Mouse (Mus musculus): ENCODE results near the gene Reln.

The Reln gene

DNA sequence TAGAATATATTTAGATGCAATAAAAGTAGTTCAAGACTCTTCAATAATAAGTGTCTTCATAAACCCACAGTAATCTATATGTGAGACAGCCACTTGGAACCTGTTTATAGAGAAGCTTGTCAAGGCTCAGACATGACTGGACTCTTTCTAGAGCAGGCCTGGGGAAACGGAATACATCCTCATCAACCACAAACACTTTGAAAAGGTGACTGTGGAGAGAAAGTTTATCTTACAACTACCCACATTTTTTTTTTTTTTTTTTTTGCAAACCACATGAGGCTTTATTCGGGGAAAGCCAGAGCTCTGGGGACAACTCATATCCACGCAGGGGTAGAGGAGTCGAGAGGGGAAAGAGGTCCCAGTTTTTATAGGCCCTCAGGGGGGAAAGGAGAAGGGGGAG, 36.6 kb downstream of the Reln start:
- no peak for DNase-seq (ENCODE audit: low spot score in 2 of 2)

DNA sequence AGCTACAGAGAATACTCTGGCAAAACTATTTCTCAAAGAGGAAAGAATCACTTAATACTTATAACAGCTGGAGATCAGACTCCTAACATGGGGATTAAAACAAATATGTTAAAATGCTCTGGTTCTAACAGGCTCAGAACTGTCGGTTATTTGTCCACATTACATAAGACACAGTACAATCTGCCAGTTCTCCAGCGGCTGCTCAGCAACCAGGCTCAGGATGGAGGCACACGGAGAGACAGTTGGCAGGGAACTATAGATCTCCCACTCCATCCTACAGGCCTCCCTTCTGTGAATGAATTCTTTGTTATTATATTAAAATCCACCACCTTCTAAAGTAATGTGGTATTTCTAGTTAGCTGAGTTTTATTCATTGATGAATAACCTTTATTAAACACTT, 37.4 kb downstream of the Reln start:
- no peak for DNase-seq (ENCODE audit: low spot score in 2 of 2)

DNA sequence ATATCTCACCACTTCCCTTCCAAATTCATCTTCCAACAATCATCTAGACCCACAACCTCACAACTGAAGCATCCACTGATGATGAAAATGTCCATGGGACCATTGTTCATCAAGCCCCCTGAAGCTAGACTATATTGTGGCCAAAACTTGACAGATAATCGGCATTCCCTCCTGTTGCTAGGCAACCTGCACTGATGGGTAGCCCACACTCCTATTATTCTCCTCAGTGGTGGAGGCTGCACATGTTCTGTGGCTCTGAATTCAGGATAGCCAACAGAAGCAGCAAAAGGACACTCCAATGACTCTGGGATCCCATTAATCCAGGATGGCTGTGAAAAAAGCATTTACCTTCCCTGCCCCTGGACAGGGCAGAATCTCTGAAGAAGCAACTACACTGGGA, 40.8 kb downstream of the Reln start:
- DNase-seq (ENCODE audit: low spot score in 2 of 2) = no peak

DNA sequence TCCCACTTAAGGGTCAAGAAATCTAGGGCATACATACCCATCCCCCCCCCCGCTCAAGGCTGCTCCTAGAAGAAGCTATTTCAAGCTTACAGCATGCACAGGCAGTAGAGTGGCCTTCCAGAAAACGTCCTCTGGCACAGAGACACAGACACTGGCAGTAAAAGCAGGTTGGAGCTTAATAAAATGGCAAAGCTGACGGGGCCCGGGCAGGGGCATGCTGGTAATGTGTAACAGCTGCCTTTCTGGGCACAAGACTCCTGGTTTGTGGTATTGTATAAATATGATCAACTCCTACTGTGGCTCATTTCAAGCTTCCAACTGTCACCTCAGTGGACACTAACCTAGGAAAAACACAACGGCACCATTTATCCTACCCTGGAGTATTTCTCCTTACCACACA, 42.2 kb downstream of the Reln start:
- no peak for DNase-seq (ENCODE audit: low spot score in 2 of 2)

DNA sequence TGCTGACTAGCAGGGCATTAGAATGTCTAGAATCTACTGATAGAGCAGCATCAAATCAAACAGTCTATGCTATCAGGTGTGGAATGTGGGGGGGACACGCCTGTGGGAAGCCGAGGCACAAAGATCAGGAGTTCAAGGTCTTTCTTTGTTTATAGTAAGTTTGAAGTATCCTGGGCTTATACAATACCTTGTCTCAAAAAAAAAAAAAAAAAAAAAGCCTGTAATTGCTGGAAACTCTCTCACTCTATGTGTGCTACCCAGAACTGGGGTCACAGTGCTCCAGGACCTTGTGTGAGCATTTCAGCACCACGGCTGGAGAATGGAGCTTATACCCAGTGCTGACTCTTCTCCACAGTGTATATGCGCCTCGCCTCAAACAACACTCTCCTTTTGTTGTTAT, 43.7 kb downstream of the Reln start:
- no peak for DNase-seq (ENCODE audit: low spot score in 2 of 2)

DNA sequence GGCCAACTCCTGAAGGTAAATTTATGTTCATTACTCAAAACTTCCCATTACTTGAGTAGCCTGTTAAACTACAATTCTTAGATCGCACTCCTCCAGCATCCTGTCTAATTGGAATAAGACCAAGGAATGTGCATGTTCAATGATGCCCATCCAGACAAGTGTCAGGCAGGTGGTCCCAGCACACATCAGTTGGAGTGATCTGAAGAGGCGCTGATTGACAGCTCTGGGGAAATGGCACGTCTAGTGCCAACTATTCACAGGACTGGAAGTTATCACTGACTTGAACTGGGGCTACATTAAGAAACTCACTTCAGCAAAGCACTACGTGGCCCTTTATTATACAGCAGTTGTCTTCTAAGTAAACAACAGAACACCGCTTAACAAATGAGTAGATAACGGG, 44.5 kb downstream of the Reln start:
- DNase-seq (ENCODE audit: low spot score in 2 of 2) = no peak

DNA sequence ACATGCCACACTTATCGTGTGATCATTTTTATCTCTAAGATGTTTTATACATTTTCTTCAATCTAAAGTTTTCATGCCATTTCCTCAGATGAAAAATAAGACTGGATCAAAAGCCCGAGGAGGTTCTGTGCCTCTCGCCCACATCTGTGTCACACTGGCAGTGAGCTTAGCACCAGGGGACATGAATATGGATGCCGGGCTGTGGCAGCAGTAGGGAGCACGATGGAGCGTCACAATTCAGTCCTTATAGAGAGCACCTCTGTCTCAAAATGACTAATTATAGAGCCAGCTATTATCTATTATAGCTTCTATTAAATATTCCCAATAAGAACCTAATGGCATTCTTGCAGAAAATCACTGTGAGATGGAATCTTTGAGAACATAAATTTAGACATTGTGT, 49.3 kb downstream of the Reln start:
- DNase-seq (ENCODE audit: low spot score in 2 of 2) = no peak

DNA sequence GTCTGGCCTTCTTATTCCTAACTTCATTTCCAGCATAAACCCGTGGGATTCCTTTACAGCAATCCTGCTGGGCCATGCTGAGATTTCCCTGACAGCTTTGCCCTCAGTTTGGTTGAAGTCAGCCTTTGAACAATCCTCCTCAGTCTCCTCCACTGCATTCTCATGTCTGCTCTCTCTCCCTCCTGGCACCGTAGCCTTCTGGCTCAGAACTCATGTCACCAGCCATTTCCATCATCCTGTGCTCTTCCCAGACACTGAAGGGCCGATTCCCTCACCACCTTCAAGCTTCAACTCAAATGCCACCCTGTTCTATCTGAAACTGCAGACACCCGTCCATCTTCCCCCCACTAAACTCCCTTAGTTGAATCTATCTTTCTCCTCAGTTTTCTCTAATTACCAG, 53.1 kb downstream of the Reln start:
- DNase-seq (ENCODE audit: low spot score in 2 of 2) = no peak

DNA sequence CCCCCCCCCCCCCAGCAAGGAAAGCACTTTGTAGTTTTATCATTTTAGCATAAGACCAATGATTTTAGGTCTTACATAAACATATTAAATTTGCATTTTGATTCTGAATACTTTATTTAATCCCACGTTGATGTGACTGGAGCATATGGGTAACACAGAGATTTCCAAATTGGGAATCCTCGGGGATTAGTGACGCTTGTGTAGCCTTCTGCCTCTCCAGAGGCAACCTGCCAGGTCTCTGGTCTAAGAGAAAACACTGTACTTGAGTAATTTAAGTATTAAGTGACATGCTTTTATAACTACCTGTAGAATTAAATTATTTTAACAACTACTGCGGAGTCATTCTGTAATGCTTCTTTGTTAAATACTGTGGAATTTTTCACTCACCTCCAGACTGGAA, 59.1 kb downstream of the Reln start:
- DNase-seq (ENCODE audit: low spot score in 2 of 2) = no peak

DNA sequence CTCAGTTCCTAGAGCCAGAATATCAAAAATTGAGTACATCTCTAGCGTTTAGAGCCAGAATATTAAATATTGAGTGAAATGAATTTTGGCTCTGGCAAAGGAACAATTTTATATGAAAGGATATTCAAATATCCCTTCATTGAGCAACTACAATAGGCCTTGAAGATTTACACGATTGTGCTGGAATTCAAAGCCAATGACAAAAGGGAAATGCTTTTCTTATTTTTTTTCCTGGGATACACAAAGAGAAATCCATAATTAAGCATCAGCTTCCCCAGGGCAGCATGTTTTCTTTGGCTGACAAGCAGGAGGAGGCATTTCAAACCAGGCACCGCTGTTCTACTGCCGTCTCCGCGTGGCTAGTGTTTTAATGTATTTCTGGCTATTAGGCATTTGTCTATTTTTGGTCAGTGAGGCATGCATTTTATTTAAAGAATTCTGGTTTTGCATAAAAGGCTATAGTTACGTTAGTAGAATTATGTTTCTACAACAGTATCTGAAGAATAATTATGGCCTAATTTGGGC, 62.3 kb downstream of the Reln start:
- DNase-seq (ENCODE audit: low spot score in 2 of 2) = no peak

DNA sequence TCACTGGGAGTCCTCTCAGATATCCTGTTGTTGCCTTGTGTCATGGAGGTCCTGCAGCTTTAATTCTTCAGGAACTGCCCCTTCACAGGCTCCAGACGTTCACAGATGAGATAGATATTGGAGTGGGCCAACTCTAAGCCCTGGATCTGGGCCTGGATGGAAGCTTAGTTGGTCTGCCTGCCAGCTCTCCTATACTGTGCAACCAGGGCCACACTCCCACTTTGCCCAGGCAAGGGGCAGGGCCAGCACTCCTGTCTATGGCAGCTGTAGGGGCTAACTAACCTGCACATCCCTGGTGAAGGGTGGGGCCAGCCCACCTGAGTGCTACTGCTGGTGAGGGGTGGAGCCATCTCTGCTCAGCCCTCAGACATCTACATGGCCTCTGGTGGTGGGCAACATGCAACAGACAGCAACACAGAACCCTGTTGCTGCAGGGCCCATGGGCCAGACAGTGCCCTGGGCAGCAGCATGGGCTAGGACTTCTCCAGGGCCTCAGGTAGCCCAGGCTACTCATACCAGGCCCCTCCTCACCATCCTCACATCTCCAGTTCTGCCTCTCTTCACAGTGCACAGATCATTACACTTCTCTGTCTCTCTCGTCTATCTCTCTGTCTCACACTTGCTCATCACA, 63.9 kb downstream of the Reln start:
- DNase-seq (ENCODE audit: low spot score in 2 of 2) = no peak

DNA sequence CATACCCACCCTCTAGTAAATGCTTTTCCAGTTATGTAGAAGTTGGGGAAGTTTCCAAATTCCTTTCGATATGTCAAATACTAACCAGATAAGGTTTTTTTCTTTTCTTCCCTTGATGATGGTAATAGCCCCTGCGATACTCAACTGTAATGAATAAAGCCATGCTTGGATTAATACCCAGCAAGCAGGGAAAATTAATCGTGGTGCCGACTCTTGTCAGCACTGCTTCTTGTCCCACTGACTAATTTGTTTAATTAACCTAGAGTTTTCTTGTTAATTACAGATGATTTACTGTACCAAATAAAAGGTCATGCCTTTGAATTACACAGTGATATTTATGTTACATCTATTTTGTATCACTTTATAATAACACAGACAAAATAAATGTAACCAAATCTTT, 65.3 kb downstream of the Reln start:
- DNase-seq (ENCODE audit: low spot score in 2 of 2) = no peak

DNA sequence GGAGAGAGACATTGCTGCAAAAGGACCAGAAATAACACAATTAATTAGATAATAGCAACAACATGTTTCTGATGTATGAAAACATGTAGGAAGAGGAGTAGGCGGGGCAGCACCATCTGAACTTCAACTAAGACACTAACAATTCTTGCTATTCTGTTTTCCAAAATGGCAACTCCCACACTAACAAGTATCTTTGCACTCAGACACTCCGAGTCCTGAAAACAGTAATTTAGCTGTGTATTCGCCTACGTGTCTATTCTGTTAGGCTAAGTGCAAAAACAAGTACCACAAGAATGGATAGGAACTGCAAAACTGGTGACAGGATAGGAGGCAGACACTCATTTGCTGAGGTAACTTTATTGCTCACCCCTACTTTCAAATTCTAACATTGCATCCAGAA, 70.4 kb downstream of the Reln start:
- DNase-seq (ENCODE audit: low spot score in 2 of 2) = no peak

DNA sequence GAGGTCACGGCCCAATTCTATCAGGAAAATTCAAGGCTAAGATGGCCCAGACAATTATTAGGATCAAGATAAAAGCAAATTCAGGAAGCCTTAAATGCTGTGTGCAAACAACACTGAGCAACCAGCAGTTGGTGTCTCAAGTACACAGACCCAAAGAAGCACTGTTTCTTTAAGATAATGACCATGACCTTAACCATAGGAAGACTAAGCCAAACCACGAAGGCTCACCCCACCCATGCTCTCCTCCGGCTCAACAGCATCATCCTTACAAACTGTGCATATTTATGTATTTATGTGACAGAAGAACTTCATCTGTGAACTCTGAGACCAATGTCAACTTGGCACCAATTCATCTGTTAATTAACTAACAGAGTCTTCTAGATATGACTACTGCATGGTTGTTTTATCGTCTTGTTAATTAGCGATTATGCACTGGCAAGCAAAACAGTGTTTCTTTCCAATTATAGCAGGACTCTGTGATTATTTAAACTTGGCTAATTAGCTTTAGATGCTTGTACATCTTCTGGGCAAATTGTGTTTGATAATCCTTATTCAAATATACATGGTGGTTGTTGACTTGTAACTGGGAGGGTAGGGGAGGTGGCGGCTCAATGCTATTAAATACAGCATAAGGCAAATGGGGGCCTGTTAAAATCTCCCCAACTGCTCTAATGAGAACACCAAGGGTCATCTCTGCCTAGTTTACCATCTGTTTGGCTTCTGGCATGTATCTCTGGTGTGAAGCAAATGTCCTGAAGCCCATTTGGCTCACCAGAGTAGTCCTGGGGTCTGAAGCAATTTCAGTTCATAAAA, 77.8 kb downstream of the Reln start:
- no peak for DNase-seq (ENCODE audit: low spot score in 2 of 2)

DNA sequence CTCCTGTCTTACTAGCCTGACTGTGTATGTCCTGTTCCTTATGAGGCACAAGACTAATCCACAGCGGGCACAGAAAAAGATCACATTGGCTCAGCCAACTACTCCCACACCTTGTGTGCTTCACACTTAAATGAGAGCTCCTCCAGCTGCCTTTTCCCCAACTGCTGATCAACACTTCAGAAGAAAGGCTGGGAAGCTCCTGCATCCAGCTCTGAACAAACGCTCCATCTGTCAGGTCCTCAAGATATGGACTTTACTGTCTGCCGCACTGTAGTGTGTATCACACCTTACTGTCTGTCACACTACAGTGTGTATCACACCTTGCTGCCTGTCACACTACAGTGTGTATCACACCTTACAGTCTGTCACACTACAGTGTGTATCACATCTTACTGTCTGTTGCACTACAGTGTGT, 82.1 kb downstream of the Reln start:
- DNase-seq (ENCODE audit: low spot score in 2 of 2) = no peak

DNA sequence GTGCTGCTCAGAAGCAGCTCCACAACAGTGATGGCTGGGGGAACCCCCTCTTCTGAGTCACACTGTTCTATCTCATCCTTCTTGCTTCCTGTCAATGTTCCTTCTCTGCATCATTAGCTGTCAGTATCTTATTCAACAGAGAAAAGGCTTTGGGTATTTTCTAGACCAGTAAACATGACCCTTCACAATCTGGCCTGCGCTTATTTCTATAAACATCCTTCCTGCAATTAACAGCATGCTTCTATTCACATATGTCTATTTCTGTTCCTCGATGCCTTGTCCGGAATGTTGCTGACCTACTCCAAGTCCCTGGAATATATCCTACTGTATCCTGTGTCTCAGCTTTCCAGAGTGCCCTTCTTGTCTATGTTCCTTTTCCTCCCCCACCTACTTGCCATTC, 89.2 kb downstream of the Reln start:
- DNase-seq (ENCODE audit: low spot score in 2 of 2) = no peak

DNA sequence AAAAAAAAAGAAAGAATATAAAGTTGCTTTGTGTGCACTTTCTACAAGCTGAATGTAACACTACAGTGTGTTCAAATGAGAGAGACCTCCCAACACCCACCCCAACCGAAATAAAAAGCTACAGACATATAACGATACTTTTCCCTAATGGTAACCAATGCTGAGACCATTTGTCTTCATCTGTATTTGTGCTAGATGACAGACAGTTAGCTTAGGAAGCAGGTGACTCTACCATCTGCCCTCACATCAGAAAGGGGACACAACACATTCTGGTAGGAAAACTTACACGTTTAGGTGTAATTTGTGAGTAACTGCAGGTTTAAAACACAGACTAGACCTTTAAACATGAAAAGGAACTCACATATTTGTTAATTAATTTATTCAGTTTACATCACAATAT, 90.6 kb downstream of the Reln start:
- DNase-seq (ENCODE audit: low spot score in 2 of 2) = no peak

DNA sequence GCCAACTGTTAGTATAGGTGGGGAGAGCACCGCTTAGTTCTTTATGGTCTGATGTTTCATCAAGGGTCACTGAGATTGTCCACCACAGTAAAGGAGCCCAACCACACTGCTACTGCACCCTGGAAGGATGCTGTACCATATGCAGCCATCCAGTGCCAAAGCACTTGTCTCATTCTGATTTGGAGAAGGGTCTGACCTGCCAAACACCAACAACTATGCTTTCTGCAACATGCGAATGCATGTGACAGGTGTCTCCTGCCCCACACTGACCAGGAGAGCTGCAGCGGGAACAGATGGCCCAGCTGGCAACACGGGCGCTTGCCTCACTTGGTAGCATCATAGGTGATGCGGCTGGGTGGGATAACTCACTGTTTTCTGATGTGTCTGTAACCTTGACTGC, 91.2 kb downstream of the Reln start:
- DNase-seq (ENCODE audit: low spot score in 2 of 2) = no peak

DNA sequence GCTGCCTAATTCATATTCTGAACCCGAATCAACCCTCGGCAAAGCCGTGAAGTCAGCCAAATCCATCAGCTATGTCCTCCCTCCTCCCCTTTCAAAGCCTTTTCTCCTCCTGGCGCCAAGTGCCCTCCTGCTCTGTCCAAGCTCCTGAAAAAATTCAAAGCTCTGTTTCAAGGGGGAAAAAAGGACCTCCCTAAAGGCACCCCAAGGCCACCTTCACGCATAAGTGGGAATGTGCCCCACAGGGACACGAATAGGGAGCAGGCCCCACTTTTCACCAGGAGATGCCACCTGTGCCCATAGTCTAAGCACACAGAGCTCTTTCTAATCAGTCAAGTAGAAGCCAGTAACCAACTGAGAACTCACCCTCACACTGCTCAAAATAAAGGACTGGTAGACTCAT, 96.7 kb downstream of the Reln start:
- DNase-seq (ENCODE audit: low spot score in 2 of 2) = no peak

DNA sequence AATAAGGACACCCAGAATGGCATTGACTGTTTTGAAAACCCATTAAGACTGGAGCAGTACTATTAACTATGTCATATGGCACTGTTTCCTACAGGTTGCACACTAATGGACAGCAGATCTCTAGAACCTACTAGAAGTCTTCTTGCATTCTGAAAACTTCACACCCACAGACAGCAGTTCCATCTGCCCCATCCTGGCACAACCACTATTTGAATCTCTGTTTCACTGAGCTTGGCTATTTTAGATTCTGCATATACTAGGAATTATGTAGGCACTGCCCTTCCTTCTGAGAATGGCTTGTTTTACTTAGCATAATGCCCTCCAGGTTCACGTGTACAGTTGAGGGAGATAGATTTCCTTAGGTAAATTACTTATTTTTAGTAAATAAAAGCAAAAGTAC, 99.4 kb downstream of the Reln start:
- no peak for DNase-seq (ENCODE audit: low spot score in 2 of 2)

DNA sequence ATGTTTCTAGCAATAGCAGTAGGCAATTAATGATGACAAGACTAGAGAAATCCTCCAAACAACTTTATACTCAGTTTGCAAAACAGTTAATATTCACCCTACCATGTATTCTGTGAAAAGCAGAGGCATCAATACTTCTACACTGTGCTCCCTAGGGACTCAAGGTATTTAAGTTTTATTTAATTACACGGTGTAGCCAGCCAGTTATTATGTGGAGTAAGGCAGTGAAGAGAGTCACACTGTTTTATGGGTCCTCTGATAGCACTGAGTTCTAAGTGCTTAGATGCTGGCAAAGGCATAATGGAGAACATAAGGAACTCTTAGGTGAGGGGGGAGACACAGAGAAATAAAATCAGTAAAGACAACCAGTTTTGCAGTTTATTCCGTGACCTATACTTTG, 101.0 kb downstream of the Reln start:
- DNase-seq (ENCODE audit: low spot score in 2 of 2) = no peak

DNA sequence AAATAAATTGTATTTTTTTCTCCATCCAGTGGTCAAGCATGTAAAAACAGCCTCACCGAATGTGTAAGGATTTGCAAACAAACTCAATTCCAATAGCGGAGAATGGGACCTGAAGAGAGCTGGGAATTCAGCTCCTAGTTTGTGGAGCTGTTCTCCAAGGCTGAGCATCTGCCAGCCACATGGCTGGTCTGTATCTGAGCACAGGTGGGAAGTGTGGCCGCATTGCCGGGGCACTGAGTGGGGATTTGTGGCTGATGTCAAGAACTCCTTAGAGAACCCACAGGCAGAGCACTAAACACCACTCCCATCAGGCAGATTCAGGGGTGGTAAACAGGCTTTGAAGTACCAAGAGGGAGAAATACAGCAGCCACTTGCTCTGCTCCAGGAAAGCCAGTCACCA, 102.9 kb downstream of the Reln start:
- DNase-seq (ENCODE audit: low spot score in 2 of 2) = no peak

DNA sequence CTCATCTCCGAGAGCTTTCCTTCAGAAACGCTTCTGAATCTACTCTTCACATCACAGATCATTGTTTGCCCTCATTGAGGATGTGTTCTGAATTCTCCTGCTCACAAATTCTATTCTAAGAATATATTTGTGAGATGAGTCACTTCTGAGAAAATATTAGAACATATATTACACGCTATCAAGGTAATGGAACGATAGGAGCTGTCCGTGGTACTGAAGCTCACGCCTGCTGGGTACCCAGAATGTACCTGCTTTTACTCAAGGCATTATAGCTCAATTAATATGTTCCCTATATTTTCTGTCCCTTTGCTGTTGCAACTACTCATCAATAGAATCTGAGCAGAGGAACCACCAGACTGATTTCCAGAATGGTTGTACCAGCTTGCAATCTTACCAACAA, 107.7 kb downstream of the Reln start:
- DNase-seq (ENCODE audit: low spot score in 2 of 2) = no peak

DNA sequence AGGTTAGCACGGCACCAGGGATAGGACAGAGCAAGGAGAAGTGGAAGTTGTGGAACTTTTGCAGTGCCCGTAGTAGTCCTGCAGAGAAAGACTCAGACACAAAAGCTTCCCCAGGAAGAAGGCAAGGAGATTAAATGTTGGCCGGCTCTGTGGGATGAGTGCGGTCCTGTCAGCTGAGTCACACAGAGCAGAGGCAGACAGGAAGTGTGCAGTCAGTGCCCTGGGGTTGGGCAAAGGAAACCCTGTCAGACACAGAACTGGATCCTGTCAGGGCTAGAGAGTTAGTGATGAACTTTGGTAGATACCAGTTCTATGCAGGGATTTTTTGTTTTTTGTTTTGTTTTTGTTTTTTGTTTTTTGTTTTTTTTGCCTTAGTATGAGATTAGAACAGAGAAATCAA, 120.0 kb downstream of the Reln start:
- DNase-seq (ENCODE audit: low spot score in 2 of 2) = no peak
